Mouse (Mus musculus) thymus, postnatal 25 days (tissue): ENCODE measurements at regions not wholly inside any gene's neighbourhood (a gene's known extent, or its start where the extent isn't known, plus 50 kb on each side); places are given as distances from the start of the nearest gene placed in this dataset.
"Not testable (repeated sequence)": the region's sequence is repeated elsewhere in the genome, so short reads cannot be mapped to it uniquely, and the experiment has no call there.

Experiments
- DNase-seq: peaks from one replicate; pipeline ENCODE4 v3.0.0; 2022

DNA sequence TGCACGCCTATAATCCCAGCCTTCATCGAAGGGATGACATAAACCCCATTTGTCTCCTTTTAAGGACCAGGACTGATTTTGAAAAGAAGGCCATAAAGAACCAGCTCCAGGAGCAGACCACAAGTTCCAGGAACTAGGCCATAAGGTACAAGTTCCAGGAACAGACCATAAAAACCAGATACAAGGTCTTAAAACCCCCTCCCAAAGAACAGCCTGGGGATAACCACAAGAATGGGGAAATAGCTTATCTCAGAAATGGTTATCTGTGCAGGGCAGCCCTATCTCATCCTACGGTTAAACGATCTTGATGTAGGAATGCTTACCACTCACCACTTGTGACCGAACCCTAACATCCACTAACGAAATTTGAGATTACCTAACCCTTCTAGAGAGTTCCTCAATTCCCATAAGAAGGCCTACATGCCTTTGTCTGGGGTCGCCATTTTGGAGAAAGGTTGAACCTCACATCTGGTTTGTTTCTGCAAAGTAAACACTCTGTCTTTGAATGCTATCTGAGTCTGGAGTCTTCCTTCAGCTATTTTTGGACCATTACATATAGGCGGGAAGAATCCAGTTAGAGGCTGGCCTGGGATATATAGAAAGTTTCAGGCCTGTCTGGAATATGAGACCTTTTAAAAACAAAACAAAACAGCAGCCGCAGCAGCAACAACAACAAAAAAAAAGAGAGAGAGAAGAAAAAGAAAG is 103.5 kb upstream of the Fut8 start:
- no peak for DNase-seq

DNA sequence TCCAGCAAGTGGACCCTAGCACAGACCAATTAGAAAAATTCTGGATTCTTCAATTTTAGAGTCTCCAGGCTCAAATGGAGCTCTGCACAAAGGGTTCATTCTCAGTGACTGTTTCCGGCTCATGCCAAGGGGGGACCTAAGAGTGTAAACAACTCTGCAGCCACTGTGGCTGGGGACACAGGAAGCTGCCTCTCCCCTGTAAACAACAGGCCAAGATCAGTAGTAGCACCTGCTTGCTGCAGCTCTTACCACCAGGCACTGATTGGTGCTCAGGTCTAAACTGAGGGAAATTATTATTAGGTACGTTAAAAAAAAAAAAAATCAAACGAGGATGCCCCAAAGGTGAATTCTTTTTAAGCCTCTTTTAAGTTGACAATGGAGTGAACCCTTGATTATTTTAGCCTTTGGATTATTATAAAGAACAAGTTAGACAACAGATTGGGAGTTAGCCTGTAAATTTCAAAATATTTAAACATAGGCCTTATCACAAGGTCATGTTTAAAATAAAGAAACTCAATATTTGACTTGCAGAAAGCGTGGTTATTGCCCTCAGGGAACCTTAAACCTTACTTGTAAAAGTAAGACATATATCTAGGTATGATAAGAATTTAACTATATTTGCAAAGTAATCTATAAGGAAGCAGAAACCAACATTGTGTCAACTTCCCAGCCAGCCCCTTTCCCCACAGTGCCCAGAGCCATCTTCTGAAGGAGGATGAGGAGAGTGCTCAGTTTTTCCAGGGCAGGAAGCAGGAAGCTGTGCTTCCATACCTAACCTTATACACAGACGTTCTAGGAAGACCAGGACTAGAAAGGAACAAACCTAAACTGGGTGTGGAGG is 104.2 kb upstream of the Fut8 start:
- DNase-seq: no peak

DNA sequence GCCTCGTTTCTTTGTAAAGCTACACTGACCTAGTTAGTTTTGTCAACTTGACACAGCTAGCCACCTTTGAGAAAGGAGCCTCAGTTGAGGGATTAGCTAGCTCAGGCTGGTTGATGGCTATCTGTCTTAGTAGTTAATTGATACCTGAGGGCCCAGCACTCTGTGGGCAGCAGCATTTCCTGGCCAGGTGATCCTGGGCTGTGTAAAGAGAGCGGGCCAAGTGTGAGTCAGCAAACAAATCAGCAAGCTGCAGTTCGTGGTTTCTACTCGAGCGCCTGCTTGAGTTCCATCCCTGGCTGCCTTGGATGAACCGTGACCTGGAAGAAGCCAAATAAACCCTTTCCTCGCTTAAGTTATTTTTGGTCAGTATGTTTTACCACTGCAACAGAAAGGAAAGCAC is 106.6 kb upstream of the Fut8 start:
- DNase-seq: no peak

DNA sequence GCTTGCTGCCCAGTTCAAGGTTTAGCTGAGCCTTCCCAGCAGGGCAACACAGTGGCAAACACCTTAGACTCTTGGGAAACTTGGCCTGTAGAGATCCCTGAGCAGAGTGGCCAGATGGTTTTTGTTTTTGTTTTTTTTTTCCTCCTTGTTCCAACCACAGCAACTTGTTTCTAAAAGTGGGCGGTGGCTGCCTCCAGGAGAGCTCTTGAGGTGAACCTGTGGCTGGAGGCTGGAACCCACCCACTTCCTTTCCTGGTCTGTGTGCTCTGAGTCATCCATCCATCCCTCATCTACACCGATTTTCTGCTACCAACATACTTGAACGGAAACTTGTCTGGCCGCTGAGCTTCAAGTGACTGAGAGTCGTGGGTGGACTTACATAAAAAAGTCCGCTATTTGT is 107.4 kb upstream of the Fut8 start:
- DNase-seq: no peak

DNA sequence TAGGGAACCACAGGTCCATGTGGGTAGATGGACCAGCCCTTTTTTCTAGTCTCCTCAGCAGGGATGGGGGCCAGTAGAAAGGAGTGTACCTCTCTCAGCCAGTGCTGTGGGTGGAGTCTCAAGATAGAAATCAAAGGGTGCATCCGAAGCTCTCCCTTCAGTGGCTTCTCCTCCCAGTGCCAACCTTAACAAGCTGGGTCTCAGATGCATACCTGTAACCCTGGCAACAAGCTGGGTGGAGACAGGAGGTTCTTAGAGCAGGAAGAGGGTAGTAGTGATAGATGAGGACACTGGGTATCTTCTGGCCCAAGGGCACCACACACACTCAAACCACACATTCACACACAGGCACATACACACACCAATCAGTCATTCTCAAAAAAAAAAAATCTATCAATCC is 113.7 kb upstream of the Fut8 start:
- DNase-seq: no peak

DNA sequence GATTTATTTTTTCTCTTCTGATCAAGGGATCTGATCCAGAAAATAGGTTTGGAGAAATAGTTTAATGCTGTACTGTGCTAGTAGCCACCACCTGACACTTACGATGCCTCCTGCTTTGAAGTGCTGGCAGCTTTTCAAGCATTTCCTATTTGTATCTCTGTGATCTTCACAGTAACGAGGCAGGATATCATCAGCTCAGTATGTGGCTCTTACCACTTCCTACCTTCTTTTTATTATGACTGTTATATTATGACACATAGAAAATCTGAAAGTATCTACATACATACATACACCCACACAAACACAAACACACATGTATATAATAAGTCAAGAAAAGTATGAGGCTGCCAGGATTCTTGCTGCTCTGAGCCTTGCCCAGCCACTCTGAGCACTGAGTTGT is 124.4 kb upstream of the Fut8 start:
- no peak for DNase-seq

DNA sequence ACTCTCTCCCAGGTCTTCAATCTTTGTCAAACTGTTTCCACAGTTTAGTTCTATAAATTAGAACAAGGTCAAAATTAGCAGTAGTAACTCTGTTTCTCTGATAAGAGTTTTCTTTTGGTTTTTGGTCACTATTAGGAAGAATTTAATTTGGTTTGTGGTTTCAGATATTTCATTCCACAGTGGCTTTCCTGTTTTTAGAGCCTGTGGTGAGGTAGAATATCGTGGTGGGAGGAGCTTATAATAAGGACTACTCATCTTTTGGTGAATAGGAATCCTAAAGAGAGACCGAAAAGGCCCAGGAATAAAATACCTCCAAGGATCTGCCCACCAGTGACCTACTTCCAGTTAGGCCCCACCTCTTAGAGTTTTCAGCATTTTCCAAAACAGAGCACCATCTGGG is 125.8 kb upstream of the Fut8 start:
- DNase-seq: no peak

DNA sequence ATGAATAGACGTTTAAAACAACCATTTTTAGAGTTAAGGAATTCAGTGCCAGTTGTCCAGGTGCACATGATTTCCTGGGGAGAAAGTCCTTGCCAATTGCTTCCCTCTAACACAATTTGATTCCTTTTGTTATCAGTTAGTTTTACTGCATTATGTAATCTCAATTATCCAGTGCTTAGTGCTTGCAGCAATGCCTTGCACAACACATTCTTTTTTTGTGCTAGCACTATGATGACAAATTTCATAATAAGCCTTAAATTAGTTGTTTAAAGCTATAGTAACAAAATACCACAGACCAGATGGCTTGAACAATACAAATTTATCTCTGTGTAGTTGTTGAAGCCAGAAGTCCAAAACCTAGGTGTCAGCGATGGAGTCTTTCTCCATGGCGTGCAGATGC is 130.7 kb upstream of the Fut8 start:
- no peak for DNase-seq

DNA sequence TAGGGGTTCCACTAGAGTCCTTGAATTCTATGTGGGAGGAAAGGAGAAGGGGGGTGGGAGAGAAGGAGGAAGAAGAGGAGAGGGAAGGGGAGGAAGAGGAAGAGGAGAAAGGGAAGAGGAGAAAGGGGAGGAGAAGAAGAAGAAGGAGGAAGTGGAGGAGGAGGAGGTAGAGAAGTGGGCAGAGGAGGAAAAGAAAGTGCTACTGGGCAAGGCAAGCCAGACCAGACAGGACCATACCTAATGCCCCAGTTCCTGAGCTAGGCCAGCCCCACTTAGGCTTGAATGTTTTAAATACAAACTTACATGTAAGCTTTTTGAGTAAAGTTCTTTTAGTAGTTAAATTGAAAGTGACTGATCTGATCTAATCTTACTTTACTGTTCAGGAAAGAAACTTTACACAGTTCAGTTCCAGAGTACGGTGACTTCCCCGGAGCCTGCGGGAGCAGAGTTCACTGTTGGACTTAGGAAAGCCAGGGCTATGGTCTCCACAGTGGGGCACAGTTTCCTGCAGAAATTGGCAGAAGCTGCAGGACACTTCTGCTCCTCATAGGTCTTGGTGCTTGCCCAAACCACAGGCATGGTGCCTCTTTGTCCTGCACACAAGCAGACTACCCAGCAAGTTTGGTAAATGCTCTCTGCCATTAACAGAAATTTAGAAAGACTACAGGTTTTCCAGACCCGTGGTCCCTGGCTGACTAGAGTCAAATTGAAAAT is 131.9 kb upstream of the Fut8 start:
- DNase-seq: no peak

DNA sequence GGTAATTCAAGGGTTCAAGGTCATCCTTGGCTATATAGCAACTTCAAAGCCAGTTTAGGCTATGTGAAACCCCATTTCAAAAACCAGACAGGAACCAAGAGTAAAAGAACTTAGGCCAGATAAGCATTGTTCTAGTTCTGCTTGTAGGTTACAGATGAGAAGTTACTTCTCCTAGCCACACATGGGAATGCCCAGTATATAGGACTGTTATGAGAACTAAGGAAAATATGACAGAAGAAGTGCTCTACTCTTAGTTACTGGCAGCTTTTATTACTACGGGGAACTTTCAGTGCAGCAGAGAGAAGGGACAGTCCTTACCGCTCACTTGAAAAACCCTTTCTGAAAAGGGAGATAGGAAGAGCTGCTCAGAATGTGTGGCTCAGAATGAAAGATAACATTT is 137.4 kb upstream of the Fut8 start:
- no peak for DNase-seq

DNA sequence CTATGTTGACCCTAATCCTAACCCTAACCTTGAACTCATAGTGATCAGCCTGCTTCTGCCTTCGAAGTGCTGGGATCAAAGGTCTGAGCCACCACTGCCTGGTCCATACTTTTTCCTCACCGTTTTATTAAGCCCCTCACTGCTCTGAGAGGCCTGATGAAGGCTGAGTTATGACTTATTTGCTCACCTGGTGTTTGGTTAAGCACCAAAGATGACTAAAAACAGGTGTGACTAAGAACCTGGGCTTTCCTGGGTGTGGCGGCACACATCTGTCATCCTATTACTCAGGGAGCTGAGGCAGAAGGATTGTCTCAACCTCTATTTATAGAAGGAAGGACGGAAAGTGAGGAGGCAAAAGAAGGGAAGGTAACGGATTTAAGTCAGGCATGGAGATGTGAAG is 137.5 kb upstream of the Max start:
- no peak for DNase-seq

DNA sequence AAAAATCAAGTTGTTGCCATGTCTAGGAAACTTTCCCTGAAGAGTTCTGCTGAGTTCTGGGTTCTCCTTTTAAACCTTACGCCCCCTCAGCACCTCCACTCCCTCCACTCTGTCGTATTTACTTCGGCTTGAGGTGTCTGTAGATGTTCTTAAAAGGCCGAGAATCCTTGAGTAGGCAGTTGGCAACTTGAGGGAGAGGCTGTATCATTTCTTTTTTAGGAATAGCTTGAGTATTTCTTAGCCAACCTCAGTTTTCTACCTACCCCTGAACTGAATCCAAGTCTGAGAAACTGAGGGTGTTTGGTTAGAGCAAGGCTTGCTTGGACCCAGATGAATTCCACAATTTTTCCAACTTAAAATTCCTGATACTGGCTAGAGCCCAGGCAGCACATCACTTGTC is 136.8 kb upstream of the Max start:
- DNase-seq: no peak

DNA sequence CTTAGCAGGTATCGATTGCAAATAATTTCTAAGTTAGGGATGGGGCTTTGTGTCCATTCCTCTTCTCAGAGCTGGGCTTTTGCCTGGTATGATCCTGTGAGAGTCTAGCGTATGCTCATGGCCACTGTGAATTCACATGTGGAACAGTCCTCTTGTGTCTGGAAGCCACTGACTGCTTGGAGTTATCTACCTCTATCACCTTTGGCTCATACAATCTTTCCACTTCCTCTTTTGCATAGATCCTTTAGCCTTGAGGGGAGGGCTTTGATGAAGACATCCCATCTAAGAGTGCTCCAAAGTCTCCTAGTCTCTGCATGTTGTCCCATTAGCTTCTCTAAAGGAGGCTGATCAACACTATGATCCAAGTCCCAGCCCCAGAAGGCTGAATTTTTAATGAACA is 135.8 kb upstream of the Max start:
- DNase-seq: no peak

DNA sequence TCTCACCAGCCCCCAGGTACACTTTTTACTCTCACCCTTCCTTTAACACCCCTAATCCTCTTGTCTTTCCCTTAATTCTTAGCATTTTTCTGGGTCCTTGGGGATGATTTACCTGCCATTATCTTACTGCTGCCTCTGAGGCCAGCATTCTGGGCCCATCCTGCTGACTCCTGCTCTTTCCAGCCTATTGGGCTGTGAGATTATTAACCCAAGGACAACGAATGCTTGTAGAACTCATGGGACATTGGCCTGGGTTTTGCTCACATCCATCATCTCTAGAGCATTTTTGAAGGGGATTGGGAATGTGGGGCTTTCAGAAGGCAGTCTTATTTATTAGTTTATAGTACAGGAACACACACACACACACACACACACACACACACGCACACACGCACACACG is 134.5 kb upstream of the Max start:
- no peak for DNase-seq

DNA sequence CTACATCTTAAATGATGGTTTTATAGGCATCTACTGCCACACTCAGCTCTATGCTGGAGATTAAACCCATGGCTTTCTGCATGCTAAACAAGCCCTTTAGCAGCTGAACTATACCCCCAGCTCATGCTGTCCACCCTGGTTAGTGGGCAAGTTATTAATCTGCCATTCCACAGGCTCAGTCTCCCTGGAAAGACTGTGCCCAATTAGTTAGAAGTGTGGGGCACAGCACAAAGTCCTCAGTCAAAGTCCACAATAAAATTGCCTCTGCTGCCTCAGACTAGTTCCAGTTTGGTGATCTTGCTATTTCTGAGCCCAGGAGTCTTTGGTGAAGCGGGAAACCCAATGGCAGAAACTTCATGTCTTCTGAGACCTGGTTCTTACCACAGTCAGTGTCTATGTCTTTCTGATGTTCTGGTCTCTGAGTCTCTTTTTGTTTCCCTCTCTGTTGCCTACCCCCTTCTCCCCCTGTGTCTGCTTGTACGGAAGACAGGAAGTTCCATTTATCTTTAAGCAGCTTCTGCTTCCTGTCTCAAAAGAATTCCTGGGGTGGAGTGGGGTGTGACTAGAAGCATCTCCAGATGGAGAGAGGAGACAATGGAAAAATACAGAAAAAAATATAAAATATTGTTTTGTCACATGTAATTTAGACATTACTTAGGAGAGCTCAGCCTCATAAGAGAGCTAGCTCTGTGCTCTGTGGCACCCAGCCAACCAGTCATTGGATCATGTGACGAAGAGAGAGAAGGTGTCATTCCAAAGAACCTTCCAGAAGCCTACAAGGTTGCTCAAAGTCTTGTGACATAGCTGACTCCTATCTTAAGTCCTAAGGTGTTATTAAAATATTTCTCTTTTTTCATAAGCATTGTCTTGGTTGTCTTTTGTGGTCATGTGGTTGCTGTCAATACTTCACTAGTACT is 133.3 kb upstream of the Max start:
- no peak for DNase-seq

DNA sequence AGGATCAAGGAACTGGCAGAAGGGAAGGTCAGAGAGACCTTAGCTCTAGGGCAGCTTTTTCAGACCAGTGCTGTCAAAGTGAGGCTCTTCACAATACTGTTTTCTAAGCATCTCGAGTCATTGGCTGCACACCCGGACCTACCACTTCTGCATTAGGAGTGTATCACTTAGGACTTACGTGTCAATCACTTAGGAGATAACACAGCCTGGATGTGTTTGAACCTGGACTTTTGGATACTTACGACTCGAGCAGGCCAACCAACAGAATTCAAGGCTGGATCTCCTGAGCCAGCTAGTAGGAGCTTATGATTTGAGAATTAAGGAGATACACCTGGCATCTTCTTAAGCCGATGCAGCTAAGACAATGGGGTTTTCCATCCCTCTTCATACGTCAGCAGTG is 132.2 kb upstream of the Max start:
- DNase-seq: no peak

DNA sequence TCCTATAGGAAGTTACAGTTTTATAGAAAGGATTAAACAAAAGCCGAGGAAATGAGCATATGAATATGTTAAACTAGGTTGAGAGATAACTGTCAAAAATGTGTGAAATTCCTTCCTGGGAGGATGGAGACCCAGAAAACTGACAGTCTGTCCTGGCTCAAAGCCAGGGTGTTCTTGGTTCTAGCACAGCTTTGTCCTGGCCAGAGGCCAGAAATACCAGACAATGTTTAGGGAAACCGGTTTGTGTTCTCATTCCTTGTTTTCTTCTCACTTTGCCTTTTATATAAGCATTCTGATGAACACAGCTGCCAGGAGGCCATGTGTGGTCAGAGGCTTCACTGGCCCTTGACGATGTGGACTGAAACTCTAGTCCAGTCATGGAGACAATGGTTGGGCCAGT is 130.7 kb upstream of the Max start:
- no peak for DNase-seq

DNA sequence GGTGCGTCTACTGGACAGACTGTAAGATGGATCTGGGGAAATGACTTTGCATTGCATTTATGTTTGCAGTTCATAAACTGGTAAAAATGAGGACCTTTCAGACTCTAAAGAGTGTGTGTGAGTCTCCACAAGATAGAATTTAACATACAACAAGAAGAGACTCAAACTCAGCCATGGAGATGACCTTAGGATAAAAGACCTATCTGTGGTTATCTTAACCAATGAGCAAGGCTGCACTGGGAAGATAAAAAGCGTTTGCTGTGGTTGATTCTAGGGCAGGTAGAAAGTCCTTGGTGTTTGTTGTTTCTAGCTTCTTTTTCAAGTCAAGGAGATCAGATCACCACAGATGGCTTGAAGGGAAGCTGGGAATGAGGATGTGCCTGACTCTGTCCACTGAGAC is 130.1 kb upstream of the Max start:
- DNase-seq: no peak

DNA sequence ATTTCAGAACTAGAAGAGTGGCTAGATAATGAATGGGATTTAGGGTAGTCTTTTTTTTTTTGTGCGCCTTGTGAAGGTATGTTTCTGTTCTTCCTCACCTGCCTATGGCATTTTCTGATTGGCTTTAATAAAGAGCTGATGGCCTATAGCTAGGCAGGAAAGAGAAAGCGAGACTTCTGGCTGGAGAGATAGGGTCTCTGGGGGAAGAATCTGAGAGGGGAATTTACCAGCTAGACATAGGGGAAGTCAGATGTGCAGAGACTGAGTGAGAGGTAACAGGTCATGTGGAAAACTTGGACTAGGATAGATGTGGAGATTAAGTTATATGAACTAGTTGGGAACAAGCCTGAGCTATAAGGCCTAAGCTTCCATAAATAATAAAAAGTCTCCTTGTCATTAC is 129.7 kb upstream of the Max start:
- DNase-seq: no peak

DNA sequence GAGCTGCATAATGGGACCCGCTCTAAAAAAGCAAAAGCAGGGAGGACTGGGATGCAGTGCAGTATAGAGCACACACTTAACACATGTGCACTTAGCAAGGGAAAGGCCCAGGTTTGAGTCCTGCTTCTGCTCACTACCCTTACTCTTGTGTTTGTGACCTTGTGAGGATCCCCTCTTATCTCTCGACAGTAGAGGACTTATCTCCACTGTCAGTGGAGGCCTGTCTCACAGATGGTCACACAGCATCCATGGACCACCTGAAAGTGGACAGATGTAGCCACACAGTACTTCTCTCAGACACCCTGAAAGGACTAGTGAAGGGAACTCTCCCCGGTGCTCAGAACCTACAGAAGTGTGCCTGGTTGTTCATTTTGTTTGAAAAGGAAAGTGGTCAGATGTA is 128.5 kb upstream of the Max start:
- no peak for DNase-seq

DNA sequence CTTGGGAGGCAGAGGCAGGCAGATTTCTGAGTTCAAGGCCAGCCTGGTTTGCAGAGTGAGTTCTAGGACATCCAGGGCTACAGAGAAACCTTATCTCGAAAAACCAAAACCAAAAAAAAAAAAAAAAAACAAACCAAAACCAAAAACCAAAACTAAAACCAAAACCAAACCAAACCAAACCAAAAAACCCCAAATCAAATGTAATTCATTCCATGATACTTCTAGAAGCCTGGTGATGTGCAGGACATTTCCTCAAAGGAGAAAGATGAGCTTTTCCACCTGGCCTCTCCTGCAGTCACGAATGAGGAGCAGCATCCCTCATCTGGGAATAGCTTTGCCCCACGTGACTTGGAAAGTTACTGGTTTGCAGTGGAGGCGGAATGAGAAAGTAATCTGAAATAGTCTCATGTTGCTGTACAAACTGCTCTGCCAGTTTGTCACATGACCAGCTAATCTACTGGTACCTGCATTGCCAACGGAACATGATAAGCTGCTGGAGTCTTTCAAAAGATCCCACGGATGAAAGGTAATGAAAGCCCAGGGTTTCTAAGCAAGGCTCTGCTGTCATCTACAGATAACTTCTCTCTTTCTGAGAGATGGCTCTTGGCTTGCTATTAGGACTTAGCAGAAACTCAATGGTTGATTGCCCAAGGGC is 127.8 kb upstream of the Max start:
- no peak for DNase-seq

DNA sequence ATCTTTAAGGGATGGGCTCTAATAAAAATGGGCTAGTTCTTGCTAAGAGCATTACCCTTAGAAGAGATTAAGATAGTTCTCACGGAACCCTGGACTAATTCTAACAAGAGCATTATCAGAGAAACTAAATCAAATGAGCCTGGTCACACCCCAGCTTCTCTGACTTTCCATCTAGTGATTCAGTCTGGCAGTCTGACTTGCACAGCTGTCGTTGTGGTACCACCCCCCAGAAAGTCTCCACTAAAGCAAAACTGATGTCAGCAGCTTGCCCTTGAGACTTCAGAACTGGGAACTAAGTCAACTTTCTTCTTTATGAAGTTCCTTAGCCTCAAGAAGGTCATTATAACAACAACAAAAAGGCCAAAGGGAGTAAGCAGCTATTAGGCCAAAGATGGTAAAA is 126.5 kb upstream of the Max start:
- DNase-seq: no peak

DNA sequence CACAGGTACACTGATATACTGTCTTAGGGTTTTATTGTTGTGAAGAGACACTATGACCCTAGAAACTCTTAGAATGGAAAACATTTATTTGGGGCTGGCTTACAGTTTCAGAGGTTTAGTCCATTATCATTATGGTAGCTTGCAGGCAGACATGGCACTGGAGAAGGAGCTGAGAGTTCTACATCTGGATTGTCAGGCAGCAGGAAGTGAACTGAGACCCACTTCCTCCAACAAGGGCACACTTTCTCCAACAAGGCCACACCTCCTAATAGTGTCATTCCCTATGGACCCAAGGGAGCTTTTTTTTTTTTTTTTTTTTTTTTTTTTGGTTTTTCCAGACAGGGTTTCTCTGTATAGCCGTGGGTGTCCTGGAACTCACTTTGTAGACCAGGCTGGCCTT is 124.9 kb upstream of the Max start:
- DNase-seq: not testable (repeated sequence)
